Mouse (Mus musculus): Measurements from ENCODE around the gene Gipc2. TPM values are rescaled to one million over a fixed set of nuclear protein-coding genes. Genes with fewer than 3 reads are reported as not detected.
A peak's percentile ranks its signal among the peaks of the same experiment; 100 is the strongest.

The Gipc2 gene
- total RNA-seq, 2 experiments from 2014 or later, result 1.4 to 3.0 TPM

DNA sequence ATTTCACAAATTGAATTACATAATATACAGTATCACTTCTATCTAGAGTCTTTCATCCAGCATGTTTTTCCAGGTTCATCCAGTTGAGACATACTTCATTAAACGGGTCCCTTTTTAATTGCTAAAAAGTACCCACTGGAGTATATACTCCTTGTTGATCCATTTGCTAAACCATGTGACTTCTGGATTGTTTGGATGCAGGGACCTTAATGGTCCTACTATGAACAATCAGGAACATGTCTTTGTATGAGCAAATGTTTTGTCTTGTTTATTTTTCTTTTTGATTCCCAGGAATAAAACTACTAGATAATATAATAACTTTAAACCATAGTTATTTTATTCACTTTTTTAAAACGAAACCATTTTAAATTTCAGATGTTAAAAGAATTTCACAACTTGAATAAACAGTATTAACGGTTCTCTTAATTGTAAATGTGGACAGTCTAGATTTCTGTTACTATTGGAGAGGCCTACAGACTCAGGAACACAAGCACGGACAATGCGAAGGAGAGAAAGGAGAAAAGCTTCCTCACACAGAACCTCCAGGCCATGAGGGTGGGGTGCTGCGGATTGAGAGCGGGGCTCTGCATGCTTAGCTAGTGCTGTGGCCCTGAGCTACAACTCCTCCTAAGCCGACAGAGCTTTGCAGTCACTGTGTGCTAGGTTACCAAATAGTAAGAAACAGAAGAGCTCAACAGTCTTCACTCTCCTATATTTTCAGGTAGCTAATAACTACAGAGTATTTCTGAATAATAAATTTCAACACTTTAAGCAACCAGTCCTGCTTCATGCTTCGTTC is 24.8 kb upstream of the Gipc2 start:
- DNase-seq (ENCODE audit: low spot score in 2 of 2), result no peak

DNA sequence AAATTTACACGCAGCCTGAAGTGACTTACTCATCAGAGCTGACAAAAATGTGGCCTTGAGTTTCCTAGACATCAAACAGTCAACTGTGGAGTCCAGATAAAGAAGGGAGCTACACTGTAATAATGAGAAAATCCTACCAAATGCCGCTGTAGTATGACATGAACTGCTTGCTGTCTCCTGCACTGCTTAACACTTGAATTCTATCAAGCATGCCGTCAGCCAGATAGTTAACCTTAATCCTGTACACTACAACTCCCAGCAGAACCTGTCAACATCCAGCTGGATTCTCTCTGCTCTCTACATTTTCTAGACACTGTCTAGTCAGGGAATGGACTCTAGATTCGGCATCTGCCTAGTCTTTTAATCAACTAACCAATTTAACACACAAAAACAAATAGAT is 23.3 kb upstream of the Gipc2 start:
- no peak for DNase-seq (ENCODE audit: low spot score in 2 of 2)

DNA sequence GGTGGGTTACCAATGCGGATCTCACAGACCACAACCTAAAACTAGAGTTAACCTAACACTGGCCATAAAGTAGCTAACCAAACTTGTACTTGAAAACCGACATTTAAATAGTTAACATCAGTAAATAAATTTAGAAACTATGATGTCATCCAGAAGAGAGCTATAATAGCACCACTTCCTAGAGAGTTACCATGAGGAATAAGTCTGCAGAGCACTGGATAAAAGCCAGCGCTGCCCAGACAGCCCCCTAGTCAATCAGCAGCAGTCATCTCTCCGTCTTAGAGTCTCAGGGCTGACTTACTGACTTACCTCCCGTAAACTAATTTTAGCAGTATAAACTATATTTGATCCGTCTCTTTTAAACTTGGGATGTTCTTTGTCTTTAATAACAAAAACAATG is 20.1 kb upstream of the Gipc2 start:
- no peak for DNase-seq (ENCODE audit: low spot score in 2 of 2)

DNA sequence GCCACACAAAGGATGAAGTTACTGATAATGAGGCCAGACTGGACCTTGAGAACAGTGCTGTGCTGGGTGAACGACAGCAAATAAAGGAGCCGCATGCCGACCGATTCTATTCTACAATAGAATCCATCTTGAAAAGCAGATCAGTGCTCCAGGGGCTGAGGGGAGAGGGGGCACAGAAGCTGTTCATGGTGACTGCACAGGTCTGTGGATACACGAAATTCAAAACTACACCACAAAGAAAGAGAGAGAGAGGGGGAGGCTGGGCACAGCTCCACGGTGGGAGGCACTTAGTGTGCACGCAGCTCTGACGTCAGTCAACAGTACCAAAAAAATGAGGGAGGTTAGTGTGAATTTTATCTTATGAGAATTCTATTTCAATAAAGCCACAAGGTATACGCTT is 17.5 kb upstream of the Gipc2 start:
- DNase-seq (ENCODE audit: low spot score in 2 of 2), result no peak

DNA sequence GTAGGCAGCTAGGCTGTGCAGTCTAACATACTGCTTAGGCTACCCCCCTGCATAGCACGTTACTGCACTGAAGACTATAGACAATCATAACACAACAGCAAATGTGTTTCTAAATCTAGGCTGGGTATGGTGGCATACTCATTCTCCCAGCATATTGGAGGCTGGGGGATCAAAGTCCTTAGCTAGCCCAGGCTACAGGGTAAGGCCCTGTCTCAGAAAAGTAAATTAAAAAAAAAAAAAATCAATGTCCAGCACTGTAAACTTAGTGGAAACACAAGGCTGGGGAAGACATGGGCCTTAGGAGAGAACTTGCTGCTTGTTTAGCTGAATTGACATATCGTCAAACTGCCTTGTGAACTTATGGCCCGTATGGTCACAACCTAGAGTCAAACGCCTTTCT is 14.6 kb upstream of the Gipc2 start:
- no peak for DNase-seq (ENCODE audit: low spot score in 2 of 2)

DNA sequence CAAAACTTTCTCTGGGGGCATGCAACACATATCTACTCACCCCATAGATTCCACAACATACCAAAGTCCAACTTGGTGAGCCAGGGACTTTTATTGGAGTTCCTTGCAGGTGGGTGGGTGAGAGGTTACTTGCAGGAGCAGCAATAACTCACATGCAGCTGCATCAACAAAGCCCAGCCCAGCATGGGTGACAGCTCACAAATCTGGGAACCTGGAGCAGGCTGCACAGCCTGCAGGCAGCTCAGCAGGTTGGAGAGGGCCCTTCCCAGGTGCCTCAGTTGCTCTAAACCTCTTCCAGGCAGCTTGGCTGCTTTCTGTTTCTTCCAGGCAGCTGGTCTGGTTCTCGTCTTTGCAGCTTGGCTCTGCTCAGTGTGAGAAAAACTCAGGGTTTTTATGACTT is 13.3 kb upstream of the Gipc2 start:
- DNase-seq (ENCODE audit: low spot score in 2 of 2), result no peak

DNA sequence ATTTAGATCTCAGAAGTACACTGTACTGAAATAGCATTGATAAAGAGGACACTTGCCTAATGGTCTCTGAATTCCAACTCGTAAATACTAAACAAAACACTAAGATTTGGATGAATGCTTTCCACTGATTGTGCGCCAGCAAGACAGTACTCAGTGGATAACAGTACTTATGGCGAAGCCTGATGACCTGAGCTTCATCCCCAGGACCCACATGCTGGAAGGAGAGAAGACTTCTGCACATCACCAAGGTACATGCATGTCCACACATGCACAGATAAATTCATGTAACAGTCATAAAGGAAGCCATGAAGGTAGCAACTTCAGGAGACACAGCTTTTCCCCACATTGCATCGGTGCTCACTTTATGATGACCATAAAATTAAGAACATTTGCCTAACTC is 12.8 kb upstream of the Gipc2 start:
- DNase-seq (ENCODE audit: low spot score in 2 of 2), result no peak

DNA sequence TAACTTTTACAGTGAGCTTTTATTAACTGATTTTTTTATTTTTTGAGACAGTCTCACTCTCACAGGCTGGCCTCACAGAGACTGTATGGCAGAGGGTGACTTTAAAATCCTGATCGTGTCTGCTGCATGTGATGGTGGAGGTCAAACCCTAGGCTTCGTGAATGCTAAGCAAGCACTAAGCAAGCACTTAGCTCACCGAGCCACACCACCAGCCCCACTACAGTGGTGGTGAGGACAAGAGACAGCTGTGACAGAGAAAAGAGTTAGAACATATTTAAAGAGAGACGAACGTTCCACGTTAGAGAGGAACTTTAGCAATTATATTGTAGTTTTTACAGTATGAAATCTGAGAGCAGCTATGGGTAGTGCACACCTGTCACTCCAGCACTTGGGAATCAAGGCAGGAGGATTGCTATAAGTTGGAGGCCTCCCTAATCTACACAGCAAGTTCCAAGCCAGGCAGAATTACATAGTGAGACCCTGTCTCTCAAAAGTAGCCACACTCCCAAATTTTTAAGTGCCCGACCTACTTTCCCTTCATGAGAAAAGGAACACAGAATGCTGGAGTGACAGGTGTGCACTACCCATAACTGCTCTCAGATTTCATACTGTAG is 6.4 kb upstream of the Gipc2 start:
- DNase-seq (ENCODE audit: low spot score in 2 of 2), result no peak

DNA sequence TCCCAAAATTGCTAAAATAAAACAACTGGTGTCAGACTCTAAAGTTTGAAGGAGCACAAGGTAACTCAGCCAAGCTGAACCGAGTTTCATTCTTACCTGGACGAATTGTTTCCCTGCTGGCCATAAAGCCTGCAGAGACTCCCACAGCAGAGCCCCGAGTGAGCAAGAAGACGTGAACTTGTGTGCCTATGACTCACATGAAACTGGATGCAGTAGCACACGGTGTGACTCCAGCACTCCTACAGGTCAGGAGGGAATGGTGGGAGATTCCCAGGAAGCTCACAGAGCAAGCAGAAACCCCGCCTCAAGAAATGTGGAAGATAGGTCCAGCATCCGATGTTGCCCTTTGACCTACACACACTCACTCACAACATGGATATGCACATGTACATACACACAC is 5.8 kb upstream of the Gipc2 start:
- DNase-seq (ENCODE audit: low spot score in 2 of 2), result no peak

DNA sequence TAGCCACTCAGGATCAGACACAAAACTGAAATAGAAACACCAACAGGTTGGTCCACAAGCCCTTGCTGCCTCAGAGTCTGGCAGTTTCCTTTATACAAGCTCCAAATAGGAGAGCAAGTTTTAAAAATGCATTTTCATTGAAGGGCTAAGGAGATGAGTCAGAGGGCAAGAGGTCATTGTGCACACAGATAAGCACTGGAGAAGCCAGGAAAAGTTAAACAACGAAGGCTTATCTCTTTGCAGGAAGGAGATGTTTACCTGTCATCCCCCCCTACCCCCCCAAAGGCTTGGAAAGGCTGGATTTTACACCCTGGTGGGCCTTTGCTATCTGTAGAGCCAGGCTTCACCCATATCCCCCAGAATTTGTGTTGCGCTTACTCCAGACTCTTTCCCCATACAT is 5.2 kb upstream of the Gipc2 start:
- no peak for DNase-seq (ENCODE audit: low spot score in 2 of 2)

DNA sequence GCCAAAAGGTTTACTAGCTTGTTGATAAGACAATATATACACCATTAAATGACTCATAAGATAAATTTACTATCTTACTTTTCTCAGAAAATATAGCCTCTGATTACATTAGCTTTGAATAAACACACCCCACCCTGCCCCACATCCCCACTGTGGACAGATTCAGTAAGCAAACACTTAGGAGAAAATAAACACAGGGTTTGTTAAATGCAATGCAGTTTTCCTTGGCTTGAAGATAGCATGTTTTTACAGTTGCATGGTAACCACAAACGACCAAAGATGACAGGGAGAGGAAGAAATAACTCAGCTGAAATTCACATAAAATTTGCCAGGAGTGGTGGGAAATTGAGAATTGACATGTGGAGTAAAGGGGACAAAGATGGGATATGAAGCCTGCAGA is 4.4 kb upstream of the Gipc2 start:
- no peak for DNase-seq (ENCODE audit: low spot score in 2 of 2)

DNA sequence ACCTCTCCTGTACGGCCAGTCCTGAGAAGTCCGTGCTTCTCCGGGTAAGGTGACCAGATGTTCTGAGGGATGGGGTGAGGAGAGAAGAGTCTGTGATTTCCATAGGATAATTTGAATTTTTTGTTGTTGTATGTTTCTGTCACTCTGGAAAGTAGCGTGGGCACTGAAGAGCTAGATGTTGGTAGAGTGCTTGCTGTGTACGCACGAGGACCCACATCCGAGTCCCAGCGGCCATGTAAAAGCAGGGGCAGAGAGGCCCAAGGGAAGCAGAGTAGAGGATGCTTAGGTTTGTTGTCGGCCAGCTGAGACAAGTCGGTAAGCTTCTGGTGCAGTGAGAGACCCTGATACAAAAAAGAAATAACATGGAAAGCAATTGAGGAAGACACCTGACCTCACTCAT is 2.0 kb upstream of the Gipc2 start:
- no peak for DNase-seq (ENCODE audit: low spot score in 2 of 2)

DNA sequence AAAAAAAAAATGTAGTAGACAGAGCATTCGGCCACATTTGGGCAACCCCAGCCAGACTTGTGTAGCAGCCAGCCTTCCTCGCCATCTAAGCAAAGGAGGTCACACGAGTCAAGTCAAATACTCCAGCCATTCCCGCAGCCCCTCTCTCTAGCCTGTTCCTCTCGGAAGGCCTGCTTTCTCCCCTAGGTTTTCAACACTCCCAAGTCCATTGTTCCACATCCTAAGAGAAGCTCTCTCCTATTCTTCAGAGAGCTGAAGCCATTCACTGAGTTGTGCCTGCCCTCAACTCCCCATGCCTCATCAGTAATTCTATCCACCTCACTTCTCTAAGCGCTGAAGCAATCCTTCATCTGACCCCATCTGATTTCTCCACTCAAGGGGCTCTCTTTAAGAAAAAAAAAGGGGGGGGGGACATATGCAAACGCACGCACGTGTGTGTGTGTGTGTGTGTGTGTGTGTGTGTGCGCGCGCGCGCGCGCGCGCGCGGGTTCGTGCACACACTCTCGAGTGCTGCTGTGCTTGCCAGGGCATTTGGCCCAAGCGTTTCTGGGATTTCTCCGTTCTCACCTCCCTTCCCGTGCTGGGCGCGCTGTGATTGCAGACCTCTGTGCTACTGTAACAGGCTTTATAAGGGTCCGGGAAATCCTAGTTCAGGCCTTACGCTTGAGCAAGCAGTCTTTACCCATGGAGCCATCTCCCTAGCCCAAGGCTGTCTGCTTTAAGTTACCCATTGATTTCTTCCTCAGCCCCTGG is 845 bp upstream of the Gipc2 start:
- DNase-seq (ENCODE audit: low spot score in 2 of 2), result no peak

DNA sequence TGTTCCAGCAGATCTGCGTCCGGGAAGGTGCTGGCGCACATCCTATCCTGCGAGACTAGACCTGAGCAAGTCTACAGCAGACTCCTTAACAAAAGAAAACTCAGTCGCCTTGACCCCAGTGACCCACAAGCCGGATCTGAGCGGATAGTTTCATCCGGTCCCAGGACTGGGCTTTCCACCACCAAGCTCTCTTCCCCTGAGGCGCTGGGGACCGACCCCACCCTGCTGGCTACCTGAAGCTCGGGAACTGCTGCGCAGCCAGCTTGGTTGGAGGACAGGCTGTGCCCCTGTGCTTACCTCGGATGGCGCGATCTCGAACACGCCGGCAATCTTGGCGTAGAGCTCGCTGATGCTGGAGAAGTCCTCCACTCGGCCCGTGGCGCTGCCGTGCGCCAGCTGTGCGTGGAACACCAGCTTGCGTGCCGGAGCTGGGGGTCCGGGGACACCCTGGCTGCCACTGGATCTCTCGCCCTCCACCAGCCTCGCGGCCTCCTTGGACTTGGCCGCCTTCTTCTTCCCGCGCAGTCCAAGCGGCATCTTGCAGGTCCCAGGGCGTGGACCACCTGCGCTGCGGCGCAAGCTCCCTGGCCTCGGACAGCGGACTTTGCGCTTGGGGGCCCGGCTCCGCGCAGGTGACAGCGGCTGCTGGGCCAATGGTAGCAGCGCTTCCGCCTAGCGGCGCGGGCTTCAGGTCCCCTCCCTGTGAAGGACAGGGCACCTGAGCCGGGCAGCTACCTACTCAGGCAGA is 505 bp downstream of the Gipc2 start:
- no peak for DNase-seq (ENCODE audit: low spot score in 2 of 2)

DNA sequence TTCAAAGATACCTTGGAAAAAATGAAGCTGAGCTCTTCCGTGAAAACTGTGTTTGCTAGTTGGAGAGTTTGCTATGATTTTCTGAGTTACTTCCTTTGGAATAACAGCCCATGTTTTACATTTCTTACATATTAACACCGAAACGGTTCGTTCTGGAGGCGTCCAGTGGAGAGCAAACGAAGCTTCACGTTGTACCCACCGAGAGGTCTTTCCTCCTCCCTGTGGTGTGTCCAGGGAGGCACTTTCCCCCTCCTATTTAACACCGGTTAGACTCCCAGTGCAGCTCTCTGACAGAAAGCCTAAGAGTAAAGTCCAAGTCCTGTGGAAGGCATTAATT is 1.0 kb downstream of the Gipc2 start:
- no peak for DNase-seq (ENCODE audit: low spot score in 2 of 2)

DNA sequence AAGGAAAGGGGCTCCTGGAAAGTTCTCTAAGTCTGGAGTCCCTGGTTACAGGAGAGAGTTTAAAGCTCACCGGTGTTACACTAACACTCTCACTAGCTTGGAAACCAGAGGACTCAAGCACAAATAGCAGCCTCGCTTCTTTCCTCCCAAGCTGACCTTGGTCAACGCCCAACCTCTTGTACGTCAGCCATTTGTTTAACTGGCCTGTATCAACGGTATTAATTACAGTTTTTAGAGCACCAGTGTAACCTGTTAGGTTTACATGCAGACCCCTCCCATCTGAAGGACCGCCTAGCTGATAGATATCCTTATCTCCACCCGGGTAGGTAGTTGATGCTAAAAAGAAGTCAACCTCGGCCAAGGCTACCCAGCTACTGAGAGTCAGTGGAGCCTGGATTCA is 2.7 kb downstream of the Gipc2 start:
- DNase-seq (ENCODE audit: low spot score in 2 of 2), result no peak

DNA sequence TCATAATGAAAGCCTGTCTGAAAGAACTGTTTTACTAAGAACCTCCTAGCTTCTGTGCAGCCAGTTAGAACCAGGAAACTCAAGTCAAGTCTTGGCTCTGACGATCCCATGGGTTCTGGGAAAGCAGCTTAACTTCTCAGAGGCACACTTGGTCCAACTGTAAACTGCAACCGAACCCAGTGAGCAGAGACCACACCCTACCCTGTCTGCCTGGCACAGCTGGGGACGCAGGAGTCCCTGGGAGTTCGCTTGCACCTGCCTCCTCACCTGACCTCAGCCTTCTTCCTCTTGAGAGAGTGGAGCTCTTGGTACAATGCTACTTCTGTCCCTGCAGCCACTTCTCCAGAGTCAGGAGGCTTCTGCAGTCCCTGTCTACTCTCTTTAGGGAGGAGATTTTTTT is 5.4 kb downstream of the Gipc2 start:
- no peak for DNase-seq (ENCODE audit: low spot score in 2 of 2)

DNA sequence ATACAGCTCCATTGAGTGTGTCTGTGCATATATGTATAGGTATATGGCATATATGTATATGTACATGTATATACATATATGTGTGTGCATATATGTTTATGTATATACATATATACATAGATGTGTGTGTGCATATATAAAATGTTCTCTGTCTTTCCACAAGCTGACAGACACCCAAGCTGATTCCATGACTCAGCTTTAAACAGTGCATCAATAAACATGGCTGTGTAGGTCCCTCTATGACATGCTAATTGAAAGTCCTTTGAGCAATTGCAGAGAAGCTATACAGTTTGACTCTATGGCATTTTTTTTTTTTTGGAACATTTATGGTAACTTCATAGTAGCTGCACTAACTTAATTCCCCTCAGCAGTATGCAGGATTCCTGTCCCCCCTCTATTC is 6.7 kb downstream of the Gipc2 start:
- no peak for DNase-seq (ENCODE audit: low spot score in 2 of 2)

DNA sequence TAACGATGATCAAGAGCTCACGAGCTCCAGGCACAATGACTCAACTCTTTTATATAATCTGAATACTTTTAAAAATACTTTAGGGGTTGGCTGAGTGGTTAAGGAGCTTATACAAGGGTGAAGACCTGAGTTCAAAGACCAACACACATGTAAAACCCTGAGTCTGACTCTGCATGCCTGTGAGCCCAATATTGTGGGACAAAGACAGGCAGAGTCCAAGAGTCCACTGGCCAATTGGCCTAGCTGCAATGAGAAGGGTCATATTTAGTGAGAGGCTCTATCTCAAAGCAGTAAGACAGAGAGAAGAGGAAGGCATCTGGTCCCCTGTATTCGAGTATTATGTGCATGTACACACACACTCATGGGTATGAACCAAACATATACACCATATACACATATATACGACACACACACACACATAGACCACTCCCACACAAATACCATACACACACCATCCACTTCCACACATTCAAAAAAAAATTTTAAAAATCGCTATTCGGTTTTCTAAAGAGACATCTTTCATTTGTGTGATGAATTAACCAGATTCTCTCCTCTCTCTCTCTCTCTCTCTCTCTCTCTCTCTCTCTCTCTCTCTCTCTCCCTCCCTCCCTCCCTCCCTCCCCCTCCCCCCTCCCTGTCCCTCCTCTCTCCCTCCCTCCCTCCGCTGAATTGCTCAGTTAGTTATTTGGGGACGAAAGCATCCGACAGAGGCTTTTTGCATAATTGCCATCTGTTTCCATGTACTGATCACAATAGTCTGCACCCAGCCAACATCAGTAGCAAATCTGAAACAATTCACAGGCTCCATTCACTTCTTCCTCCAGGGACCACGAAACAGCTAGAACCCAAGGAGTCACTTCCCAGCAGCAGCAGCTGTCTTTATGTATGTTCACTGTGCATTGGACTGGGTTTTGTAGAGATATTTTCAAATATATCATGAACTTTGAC is 7.4 kb downstream of the Gipc2 start:
- DNase-seq (ENCODE audit: low spot score in 2 of 2), result peak in 1 of 2 experiments; percentile 57

DNA sequence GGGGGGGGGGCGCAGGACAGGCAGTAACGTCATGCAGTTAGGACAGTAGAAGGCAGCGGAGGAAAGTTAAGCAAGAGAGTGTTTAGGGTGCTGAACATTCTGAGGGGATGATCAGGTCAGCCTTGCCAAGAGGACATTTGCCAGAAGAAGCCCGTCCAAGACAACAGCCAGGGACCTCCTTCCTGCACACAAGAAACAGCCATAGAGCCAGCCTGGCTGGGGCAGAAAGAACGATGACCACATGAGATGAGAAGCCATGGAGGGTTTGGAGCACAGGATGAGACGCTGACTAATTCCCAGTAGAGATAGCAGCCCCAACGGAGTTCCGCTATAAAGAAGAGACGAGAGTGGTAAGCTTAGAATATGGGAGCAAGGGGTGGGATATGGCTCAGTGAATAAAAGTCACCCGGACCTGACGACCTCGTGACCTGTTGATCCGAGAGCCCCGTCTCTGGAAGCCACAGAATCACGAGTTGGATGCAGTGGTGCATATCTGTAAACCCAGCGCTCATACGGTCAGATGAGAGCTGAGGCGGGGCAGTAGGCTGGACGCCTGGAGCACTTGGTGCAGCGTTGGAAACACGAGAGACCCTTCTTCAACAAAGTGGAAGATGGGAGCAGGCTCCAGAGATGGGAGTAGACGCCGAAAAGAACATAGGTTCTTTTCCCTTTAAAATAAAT is 9.1 kb downstream of the Gipc2 start:
- DNase-seq (ENCODE audit: low spot score in 2 of 2), result no peak
